Mouse (Mus musculus) brain, embryonic 14.5 days (tissue): ENCODE data around the gene Sdcbp2. TPM values are rescaled to one million over a fixed set of nuclear protein-coding genes. Genes with fewer than 3 reads are reported as not detected.

Source experiments
- DNase-seq: peaks from one replicate; pipeline ENCODE4 v3.0.0-alpha.2; 2011; ENCODE audit warnings: low read depth
- CTCF ChIP-seq: fragments of 200-500 bp; IDR thresholded peaks from 2 replicates; pipeline ENCODE4 v1.5.1; 2012; ENCODE audit warnings: inconsistent platforms, mild to moderate bottlenecking, moderate library complexity, borderline replicate concordance; ENCODE audit not compliant: insufficient read depth, insufficient read length; ENCODE audit errors: extremely low read depth
- POLR2A ChIP-seq: fragments of 200-500 bp; IDR thresholded peaks from 2 replicates; pipeline ENCODE4 v1.6.1; 2012; ENCODE audit warnings: mild to moderate bottlenecking, inconsistent platforms, borderline replicate concordance; ENCODE audit not compliant: poor library complexity, insufficient read depth, insufficient read length, severe bottlenecking; ENCODE audit errors: extremely low read depth
- polyA plus RNA-seq: library from polyadenylated mRNA; depleted of rRNA; stranded (reverse); fragments of >200 nt; gene quantifications from 2 replicates; pipeline ENCODE4 v1.2.3, GENCODE M21; 2012; rRNA removed

Gene Sdcbp2
- polyA plus RNA-seq, 1 experiment = 1.1 TPM

DNA sequence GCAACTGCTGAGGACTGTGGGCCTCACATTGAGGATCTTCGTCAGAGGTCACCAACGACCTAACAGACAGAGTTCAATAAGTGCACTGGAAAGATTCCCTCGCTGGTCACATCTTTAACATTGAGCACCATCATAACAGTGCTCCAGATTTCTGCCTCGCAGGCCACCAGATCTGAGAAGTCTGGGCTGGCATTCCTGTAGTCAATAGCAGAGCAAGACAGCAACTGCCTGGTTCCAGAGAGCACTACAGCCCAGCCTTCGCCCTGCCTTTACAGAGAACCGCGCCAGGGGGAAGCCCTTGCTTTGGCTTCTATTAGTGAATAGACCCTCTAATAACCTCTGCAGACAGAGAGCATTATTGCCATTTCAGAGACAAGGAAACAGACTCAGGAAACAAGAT is 53.9 kb downstream of the Sdcbp2 start:
- TF ChIP-seq CTCF = no peak
- DNase-seq = no peak

DNA sequence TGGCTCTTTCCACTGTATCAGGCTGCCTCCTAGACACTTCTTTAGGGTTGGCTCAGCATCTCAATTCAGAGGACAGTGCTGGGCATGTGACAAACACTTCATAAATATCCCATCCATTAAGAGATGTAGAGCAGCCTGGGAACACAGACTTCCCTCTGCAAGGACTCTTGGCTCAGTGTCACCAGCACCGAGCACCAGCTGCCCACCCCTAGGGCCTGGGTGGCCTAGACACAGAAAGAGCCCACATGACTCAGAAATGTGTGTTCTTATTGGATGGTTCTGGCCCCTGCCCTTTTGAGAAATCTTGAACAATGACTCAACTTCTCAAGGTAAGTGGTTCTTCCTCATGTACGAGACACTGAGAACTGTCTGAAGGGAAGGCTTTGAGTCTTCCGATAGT is 55.6 kb downstream of the Sdcbp2 start:
- no peak for DNase-seq
- TF ChIP-seq CTCF = no peak
- no peak for TF ChIP-seq POLR2A

DNA sequence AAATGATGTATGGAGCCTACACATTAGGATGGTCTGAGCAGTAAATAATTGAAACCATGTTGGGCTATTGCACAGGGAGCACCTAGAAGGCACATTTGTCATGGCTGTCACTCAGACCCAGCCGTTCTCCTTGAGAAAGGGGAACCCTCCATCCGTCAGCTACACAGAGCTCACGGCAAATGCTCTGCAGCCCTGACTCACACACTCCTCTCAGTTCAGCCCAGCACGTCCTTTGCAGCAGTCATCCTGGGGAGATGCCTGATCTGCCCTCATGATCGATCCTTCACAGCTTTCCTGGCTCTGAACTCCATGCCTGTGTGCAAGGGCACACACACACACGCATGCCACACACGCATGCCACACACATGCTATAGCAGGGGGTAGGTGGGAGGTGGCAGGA is 56.9 kb downstream of the Sdcbp2 start:
- no peak for TF ChIP-seq CTCF
- DNase-seq = no peak

DNA sequence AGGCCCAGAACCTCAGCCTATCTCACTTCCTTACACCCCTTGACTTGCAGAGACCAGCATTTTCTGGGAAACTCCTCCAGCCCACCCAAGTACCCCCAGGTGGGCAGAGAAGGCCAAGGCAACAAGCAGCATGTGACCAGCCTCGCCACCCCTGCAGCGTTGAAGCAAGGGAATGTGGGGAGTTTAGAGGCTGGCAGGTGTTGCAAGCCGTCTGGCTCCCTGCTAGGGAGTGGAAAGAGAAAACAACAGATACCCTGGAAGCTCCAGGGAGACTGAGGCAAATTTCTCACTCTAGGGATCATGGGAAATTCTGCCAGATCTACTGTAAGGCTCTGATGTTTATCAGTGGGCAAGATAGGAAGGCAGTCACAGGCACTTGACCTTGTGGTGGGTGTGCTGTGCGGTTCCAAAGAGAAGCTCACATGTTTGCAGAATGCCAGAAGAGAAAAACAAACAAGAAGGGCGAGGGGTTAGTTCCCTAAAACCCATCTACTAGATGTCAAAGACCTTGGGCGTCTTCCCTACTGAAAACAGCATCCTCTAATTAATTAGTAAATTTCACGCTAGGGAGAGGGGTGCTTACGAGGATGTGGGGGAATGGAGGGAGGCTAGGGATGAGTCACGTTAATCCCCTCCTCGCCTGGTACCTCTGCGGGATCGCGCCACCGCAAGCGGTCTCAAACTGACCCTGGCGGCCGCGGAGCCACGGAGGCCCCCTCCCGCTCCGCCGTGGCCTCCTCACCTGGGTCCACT is 59.2 kb downstream of the Sdcbp2 start:
- no peak for DNase-seq

DNA sequence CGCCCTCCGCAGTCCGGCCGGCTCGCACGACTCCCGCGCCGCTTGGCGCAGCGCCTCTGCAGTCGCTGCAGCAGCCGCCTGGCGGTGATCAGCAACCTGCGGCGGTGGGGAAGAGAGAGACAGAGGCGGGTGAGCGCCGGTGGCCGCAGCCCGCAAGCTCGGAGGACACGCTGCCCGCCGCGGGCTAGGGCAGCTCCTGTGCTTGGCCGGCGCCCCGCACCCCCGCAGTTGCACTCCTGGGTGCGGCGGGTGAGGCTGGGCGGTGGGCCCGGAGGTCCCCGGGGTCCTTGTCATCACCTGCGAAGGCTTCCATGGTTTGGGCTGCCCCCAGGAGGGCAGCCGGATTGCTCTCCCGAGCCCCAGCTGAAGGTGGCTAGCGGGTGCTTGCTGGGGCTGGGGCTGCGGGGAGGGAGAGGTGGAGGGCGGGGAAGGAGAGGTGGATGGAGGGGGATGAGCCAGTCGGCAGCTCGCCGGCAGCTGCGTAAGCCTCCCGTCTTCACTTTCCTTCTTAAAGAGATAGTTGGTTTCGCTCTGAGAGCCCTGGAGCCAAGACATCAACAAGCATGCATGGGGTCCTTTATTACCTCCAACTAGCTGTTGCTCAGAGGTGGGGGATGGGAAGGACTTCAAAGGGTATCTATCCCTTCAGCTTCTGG is 59.9 kb downstream of the Sdcbp2 start, which contains the start of gene Snph:
Snph (minus strand) TSS at position 435 of the 656 bp plus-strand sequence.
- DNase-seq = peak; percentile 91
- TF ChIP-seq CTCF (peak; percentile 57; the same call in 1 of the 2 replicates), POLR2A (no peak)

More for the DNA sequence above, 59.2 kb downstream of the Sdcbp2 start:
- no peak for TF ChIP-seq CTCF

DNA sequence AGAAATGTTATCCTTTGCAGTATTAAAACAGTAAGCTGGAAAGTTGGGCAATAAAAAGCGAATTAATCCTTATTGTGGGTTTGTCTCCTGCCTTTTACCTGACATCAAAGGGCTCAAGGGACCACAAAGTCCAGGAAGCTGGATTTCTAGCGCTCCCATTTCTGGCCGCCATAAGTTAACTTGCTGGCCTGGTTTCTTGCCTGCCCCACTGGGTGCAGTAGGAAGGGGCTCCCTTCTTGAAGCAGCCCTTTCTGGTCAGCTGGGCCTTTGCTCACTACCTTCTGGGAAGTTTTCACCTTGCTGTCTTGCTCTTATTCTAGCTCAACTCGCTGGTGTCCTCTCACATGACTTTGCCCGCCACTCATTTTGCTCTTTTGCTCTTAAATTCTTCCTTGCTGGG is 60.6 kb downstream of the Sdcbp2 start:
- no peak for DNase-seq
- TF ChIP-seq CTCF (no peak), POLR2A (no peak)

DNA sequence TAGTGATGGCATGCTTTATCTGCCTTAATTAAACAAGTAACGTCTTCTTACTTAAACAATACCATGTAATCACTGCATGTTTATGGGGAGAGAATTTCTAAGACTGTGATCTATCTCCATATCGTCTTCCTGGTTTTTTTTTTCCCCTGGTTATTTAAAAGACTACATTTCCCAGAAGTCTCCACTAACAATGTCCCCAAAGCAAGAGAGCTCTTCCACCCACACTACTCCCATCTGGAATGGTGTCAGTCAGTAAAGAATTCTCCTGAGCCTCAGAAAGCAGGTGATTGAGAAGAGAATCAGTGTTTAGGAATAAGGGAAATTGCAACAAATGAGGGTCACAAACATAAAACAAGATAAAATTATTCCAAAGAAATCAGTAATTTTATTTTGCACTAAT is 62.5 kb downstream of the Sdcbp2 start:
- DNase-seq = peak; percentile 61

DNA sequence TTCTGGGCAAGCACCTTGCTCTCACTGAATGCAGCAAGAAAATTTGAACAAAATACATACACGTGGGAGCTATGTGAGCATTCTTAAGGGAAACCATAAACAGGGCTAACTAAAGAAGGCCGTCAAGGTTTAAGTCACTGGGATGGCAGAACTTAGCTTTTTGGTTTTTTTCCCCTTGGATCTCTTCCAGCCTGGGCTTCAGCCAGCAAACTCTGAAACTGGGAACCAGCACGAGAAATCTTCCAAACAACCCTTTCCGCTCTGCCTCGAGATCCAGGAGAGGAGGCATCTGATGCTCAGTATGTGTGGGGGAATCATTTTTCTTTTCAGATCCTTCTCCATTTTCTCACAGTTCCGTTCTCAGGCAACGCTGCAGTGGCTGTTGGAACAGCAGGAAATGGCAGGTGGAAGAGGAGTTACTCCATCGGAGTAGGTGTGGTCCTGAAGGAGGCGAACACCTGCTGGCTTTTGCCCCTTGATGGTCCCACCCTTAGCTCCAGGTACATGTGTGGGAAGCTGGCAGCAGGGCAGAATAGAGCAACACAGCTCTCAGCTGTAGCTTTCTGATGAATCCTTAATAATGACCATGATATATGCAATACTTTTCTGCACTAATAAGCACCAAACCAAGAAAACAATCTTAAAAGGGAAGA is 63.1 kb downstream of the Sdcbp2 start:
- DNase-seq = no peak
- TF ChIP-seq CTCF = no peak
- TF ChIP-seq POLR2A = no peak

More for the DNA sequence above, 62.5 kb downstream of the Sdcbp2 start:
- TF ChIP-seq POLR2A (no peak), CTCF (no peak)

DNA sequence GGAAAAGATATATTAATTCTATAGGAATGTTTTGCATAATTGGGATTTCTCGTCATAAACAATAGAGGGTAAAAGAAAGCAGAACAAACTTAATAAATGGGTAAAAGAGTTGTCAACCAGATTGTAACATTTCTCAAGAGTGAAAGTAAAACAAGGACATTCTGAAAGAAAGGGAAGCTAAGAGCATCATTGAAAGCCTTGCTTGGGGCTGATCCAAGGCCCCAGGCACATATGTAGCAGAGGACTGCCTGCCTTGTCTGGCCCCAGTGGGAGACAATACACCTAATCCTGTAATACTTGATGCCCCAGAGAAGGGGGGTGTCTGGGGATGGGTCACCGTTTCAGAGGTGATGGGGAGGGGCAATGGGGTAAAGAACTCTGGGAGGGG is 63.6 kb downstream of the Sdcbp2 start:
- DNase-seq = no peak
- no peak for TF ChIP-seq POLR2A
- TF ChIP-seq CTCF = no peak

Other genes with a start within 250 kb of the Sdcbp2 start
- gene 4921509C19Rik, start 96.5 kb upstream of the Sdcbp2 start, polyA plus RNA-seq = not detected in 2 replicates
- 171 and 189 TPM in 2 replicates for gene Nsfl1c, start 78.4 kb upstream of the Sdcbp2 start, polyA plus RNA-seq
- 174 and 216 TPM in 2 replicates for gene Fkbp1a, start 30.1 kb upstream of the Sdcbp2 start, polyA plus RNA-seq
- 13.8 and 27.0 TPM in 2 replicates for gene Snph, start 60.0 kb downstream of the Sdcbp2 start, polyA plus RNA-seq
- 0.18 TPM in 1 of 2 replicates, not detected in the other for gene Rad21l, start 95.9 kb downstream of the Sdcbp2 start, polyA plus RNA-seq
- gene Tmem74b, start 129.4 kb downstream of the Sdcbp2 start, polyA plus RNA-seq = 22.7 and 23.4 TPM in 2 replicates
- 52.8 and 55.9 TPM in 2 replicates for gene Psmf1, start 171.6 kb downstream of the Sdcbp2 start, polyA plus RNA-seq